Mouse (Mus musculus) liver, adult 2 months (tissue): Measurements from ENCODE around the gene Psma7. TPM values are rescaled to one million over a fixed set of nuclear protein-coding genes. Genes with fewer than 3 reads are reported as not detected.

Source experiments
- DNase-seq: peaks from one replicate; pipeline ENCODE4 v3.0.0-alpha.2; 2011; ENCODE audit warnings: low read depth, low spot score; ENCODE audit errors: extremely low read depth
- H3K27ac ChIP-seq: fragments of 200-500 bp; replicated peaks from 2 replicates; pipeline ENCODE4 v1.5.1; 2012; ENCODE audit warnings: low read depth, mild to moderate bottlenecking, control low read depth, inconsistent platforms, low read length; ENCODE audit not compliant: insufficient read depth
- H3K27me3 ChIP-seq: fragments of 200-500 bp; 2 replicates; pipeline ENCODE4 v1.6.1; 2012; ENCODE audit warnings: mild to moderate bottlenecking, moderate library complexity, low read length, inconsistent platforms; ENCODE audit not compliant: control insufficient read depth, insufficient read depth
- H3K36me3 ChIP-seq: fragments of 200-500 bp; 2 replicates; pipeline ENCODE4 v1.6.1; 2012; ENCODE audit warnings: low read length, inconsistent platforms; ENCODE audit not compliant: control insufficient read depth, insufficient read depth
- H3K4me1 ChIP-seq: fragments of 200-500 bp; 2 replicates; pipeline ENCODE4 v1.6.1; 2011; ENCODE audit warnings: low read length; ENCODE audit not compliant: control insufficient read depth, insufficient read depth
- H3K4me3 ChIP-seq: fragments of 200-500 bp; 2 replicates; pipeline ENCODE4 v1.5.1; 2011; ENCODE audit warnings: low read depth, mild to moderate bottlenecking, control low read depth, low read length, moderate library complexity; ENCODE audit not compliant: insufficient read depth
- H3K79me2 ChIP-seq: fragments of 200-500 bp; 2 replicates; pipeline ENCODE4 v1.6.1; 2012; ENCODE audit warnings: inconsistent platforms, mild to moderate bottlenecking, low read length, moderate library complexity; ENCODE audit not compliant: control insufficient read depth, insufficient read depth
- H3K9ac ChIP-seq: fragments of 200-500 bp; 2 replicates; pipeline ENCODE4 v1.6.1; 2012; ENCODE audit warnings: low read depth, mild to moderate bottlenecking, control low read depth, inconsistent platforms, low read length
- CTCF ChIP-seq: fragments of 200-500 bp; IDR thresholded peaks from 2 replicates; pipeline ENCODE4 v1.5.1; 2011; ENCODE audit warnings: low read depth, low read length, control low read depth
- POLR2A ChIP-seq: fragments of 200-500 bp; IDR thresholded peaks from 2 replicates; pipeline ENCODE4 v1.6.1; 2011; ENCODE audit warnings: low read length, control low read depth; ENCODE audit not compliant: insufficient read depth; ENCODE audit errors: extremely low read depth
- WGBS: fragments of 180-500 bp; shearing (Covaris S2); methylation state at CpG from one replicate; pipeline ENCODE4 v1.1.7; 2018; 5-methylcytosine and 5-hydroxymethylcytosine counted together
- polyA plus RNA-seq: library from polyadenylated mRNA; depleted of rRNA; stranded (reverse); fragments of >200 nt; gene quantifications from 2 replicates; pipeline ENCODE4 v1.2.3, GENCODE M21; 2012
- total RNA-seq: library from RNA; depleted of rRNA; stranded (reverse); fragments of >200 nt; gene quantifications from 2 replicates; pipeline ENCODE4 v1.2.3, GENCODE M21; 2014

Psma7 gene
- total and polyA plus RNA-seq, 2 experiments, result 160 to 199 TPM

DNA sequence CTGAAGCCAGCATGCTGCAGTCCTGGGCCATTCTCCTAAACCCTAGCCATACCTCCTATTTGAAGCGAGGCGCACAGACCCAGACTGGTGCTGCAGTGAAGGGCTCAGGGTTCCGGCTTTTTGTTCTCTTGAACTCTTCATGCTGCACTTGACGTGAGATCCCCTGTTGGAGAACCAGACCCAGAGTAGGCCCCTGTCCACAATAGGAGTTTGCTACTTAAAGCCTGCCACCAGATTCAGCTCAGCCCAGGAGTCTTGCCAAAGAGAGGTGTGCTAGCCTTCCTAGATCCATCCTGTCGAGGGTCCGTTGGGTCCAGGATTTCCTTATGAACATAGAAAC, 16.4 kb downstream of the Psma7 start:
- no peak for DNase-seq
- H3K36me3 ChIP-seq, result peaks cover 3% of the 10 kb centered on the region; the same call in 1 of the 2 replicates
- no peaks in the 10 kb centered on the region for H3K27me3 ChIP-seq
- peak overlapping the region; percentile 95 for H3K9ac ChIP-seq
- H3K4me3 ChIP-seq, result peak overlapping the region; percentile 97
- TF ChIP-seq CTCF (no peak), POLR2A (no peak)
- H3K27ac ChIP-seq, result no peak overlapping the region
- H3K4me1 ChIP-seq, result peaks cover 14% of the 10 kb centered on the region
- H3K79me2 ChIP-seq, result peaks cover 20% of the 10 kb centered on the region
- WGBS, result 51% methylated on average over 6 of the region's 6 CpGs

DNA sequence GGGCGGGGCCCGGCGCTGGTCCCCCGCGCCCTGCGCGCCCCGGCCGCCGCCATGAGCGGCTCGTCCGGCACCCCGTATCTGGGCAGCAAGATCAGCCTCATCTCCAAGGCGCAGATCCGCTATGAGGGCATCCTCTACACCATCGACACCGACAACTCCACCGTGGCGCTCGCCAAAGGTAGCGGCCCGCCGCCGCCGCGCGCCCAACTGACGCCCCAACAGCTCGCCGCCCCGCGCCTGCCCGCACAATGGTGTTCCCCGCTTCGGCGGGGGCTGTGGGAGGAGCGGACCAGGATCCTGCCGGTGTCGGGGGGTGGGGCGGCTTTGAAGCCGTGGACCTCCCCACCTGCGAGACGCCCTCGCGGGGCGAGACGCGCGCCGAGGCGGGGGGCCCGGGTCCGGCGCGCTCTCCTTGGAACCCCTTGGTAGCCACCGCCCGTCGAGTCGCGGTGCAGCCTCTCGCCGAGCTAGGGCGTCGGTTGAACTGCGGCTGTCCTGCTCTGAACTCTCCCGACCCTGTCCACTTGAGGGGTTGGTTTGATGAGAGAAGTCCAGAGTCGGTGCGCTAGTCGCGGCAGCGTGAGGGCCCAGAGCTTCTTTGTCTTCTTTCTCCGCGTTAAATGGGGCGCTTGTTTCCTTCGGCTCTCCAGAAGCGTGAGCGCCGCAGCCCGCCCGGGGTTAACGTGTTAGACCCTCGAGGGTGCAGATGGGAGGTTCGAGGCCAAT, 16.9 kb downstream of the Psma7 start:
- Histone ChIP-seq H3K4me1 (peaks cover 14% of the 10 kb centered on the region), H3K36me3 (peaks cover 2% of the 10 kb centered on the region; the same call in 1 of the 2 replicates), H3K9ac (peak overlapping the region; percentile 95), H3K27me3 (no peaks in the 10 kb centered on the region), H3K79me2 (peaks cover 20% of the 10 kb centered on the region), H3K4me3 (peak overlapping the region; percentile 97), H3K27ac (peak overlapping the region; percentile 70)
- TF ChIP-seq POLR2A (no peak), CTCF (no peak)
- 1% methylated on average over 80 of the region's 84 CpGs for WGBS
- no peak for DNase-seq

DNA sequence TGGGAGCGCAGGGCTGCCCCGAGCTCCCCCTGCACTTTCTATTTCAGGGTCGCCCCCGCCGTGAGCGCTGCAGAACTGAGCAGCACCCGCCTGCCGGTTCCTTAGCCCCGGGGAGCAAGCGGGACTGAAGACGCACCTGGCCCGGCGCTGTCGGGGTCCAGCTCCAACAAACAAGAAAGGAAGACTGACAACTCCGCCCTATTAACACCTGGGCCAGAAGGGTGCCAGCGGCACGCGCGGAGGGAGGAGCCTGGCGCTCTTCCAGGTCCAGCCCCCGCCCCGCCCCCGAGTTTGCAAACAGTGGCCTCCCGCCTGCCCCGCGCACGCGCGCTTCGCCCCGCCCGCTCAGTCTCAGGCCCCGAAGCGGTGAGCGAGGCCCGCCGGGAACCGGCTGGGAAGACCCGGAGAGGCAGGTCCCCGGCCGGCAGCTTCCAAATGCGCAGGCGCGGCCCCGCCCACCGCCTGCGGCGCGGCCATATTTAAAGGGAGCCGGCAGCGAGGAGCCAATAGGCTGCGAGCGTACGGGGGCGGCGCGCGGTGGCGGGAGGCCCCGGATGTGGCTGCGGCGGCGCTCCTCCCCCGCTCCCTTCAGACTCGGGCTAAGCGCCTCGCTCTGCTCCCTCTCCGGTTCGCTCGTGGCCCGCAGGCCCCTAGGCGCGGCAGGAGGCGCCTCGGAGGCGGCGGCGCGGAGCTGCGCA, 17.7 kb downstream of the Psma7 start, which contains the start of gene Lsm14b:
Gene Lsm14b, plus strand, starts transcription at position 587 of the 698 bp plus-strand sequence.
- Histone ChIP-seq H3K9ac (peak within 1 kb of the TSS; percentile 95), H3K4me3 (peak within 1 kb of the TSS; percentile 97), H3K27me3 (no peaks in the 10 kb centered on the region), H3K36me3 (no peaks in the 10 kb centered on the region), H3K27ac (peak within 1 kb of the TSS; percentile 70), H3K79me2 (peaks cover 20% of the 10 kb centered on the region), H3K4me1 (peaks cover 14% of the 10 kb centered on the region)
- peak; percentile 78 for DNase-seq
- TF ChIP-seq CTCF (no peak), POLR2A (peak; percentile 73; the same call in 1 of the 2 replicates)
- WGBS, result under 1% methylated on average over 74 of the region's 80 CpGs

- no peak overlapping the region for H3K4me3 ChIP-seq
- no peak overlapping the region for H3K9ac ChIP-seq
- WGBS, result 71% methylated on average over 6 of the region's 6 CpGs
- DNase-seq, result no peak
- peaks cover 20% of the 10 kb centered on the region for H3K79me2 ChIP-seq
- H3K27ac ChIP-seq, result no peak overlapping the region
- no peaks in the 10 kb centered on the region for H3K27me3 ChIP-seq
- peaks cover 14% of the 10 kb centered on the region for H3K4me1 ChIP-seq
- TF ChIP-seq POLR2A, result no peak
- TF ChIP-seq CTCF, result no peak
- no peaks in the 10 kb centered on the region for H3K36me3 ChIP-seq
Observed at GRCm38 (mm10) chr2:180022751-180023150, 19.5 kb downstream of the Psma7 start.

- TF ChIP-seq POLR2A (no peak), CTCF (no peak)
- H3K36me3 ChIP-seq, result no peaks in the 10 kb centered on the region
- DNase-seq, result no peak
- no peaks in the 10 kb centered on the region for H3K27me3 ChIP-seq
- 82% methylated on average over 8 of the region's 8 CpGs for WGBS
- peaks cover 5% of the 10 kb centered on the region for H3K4me1 ChIP-seq
- no peak overlapping the region for H3K4me3 ChIP-seq
- no peak overlapping the region for H3K27ac ChIP-seq
- no peak overlapping the region for H3K9ac ChIP-seq
- peaks cover 9% of the 10 kb centered on the region for H3K79me2 ChIP-seq
Observed at GRCm38 (mm10) chr2:180020919-180021318, 21.3 kb downstream of the Psma7 start.
